Mouse (Mus musculus) ES-Bruce4 (cell line): ENCODE measurements around the gene Maf.

Experiments
- CTCF ChIP-seq: IDR thresholded peaks from one replicate; pipeline ENCODE4 v1.8.1; 2011; ENCODE audit warnings: low read depth, low read length
- EP300 ChIP-seq: IDR thresholded peaks from 2 replicates; pipeline ENCODE4 v1.6.1; 2011; ENCODE audit warnings: low read depth, low read length; ENCODE audit not compliant: insufficient read depth
- POLR2A ChIP-seq: IDR thresholded peaks from one replicate; pipeline ENCODE4 v1.8.1; 2011; ENCODE audit warnings: low read length; ENCODE audit not compliant: insufficient read depth

- TF ChIP-seq POLR2A (no peak), CTCF (no peak), EP300 (no peak)
These were observed 20.2 kb downstream of the Maf start for GRCm38 (mm10) chr8:115687349-115687748.
